In genomic region chr19:5039301-5040114, GRCm38 (mm10) we compare ENCODE assay signal across 1 mouse cellular context.
TF ChIP-seq lines count a peak whose summit lies in the region.

No protein-coding gene starts in this region.

TF ChIP-seq in MEL, 35 proteins besides CTCF, POLR2A, EP300 and RAD21:
- no peak for TF ChIP-seq JUND (IDR thresholded peaks at IDR 0.05; ENCODE audit: low read depth, low read length)
- TF ChIP-seq RCOR1 (IDR thresholded peaks at IDR 0.05; ENCODE audit: low read depth, low read length), result no peak
- TF ChIP-seq CHD2 (IDR thresholded peaks at IDR 0.05; ENCODE audit: low read length), result no peak
- no peak for TF ChIP-seq TAL1 (IDR thresholded peaks at IDR 0.05; ENCODE audit: low read length)
- TF ChIP-seq MEF2A (IDR thresholded peaks at IDR 0.05; ENCODE audit: extremely low read depth, insufficient replicate concordance, low read depth, low read length, poor library complexity, severe bottlenecking), result no peak
- TF ChIP-seq ZKSCAN1 (IDR thresholded peaks at IDR 0.05; ENCODE audit: low read depth, low read length), result no peak
- TF ChIP-seq USF1 (IDR thresholded peaks at IDR 0.05; ENCODE audit: low read depth, low read length), result no peak
- no peak for TF ChIP-seq NRF1 (IDR thresholded peaks at IDR 0.05; ENCODE audit: insufficient read depth, low read depth, low read length, poor library complexity, severe bottlenecking)
- no peak for TF ChIP-seq POLR2AphosphoS5 (IDR thresholded peaks at IDR 0.05; ENCODE audit: borderline replicate concordance, low read depth, low read length)
- no peak for TF ChIP-seq E2F4 (IDR thresholded peaks at IDR 0.05; ENCODE audit: borderline replicate concordance, low read depth, low read length)
- TF ChIP-seq ZMIZ1 (IDR thresholded peaks at IDR 0.05; ENCODE audit: low read depth, low read length), result no peak
